11 mouse cellular contexts compared by ENCODE assay signal in genomic region chr17:84498639-84499038, GRCm38 (mm10). TPM values are rescaled to one million over a fixed set of nuclear protein-coding genes. Genes with fewer than 3 reads are reported as not detected.
DNase-seq lines count a peak whose midpoint lies in the region; ATAC-seq and TF ChIP-seq lines count a peak whose summit lies in the region.
"Had no signal": no experiment of that assay in that cellular context is flagged by ENCODE, and none has a peak within 500 bp of the region (broad histone marks: within the 10 kb centered on the region; RNA-seq: fewer than 3 reads in every experiment).

No protein-coding gene starts in this region.

- H3K36me3 ChIP-seq in forebrain, embryonic 14.5 days (ENCODE audit: control insufficient read depth, insufficient read depth, low read length) = no peaks in the 10 kb centered on the region
- H3K36me3 ChIP-seq in forebrain, embryonic 12.5 days (replicated peaks) = no peaks in the 10 kb centered on the region
- H3K36me3 ChIP-seq in midbrain, postnatal 0 days (ENCODE audit: insufficient read depth, low read length) = no peaks in the 10 kb centered on the region
- H3K36me3 ChIP-seq in midbrain, embryonic 13.5 days = no peaks in the 10 kb centered on the region
- no peaks in the 10 kb centered on the region for H3K36me3 ChIP-seq in stomach, embryonic 14.5 days (ENCODE audit: control insufficient read depth, insufficient read depth, low read length)
- H3K36me3 ChIP-seq: limb, embryonic 15.5 days had no signal

- no peak overlapping the region for H3K27ac ChIP-seq in forebrain, embryonic 14.5 days (ENCODE audit: low read depth, low read length)
- H3K27ac ChIP-seq in forebrain, embryonic 12.5 days = no peak overlapping the region
- no peak overlapping the region for H3K27ac ChIP-seq in midbrain, postnatal 0 days (ENCODE audit: low read depth, low read length)
- no peak overlapping the region for H3K27ac ChIP-seq in midbrain, embryonic 13.5 days
- peak overlapping the region; percentile 68; the same call in 1 of the 2 replicates for H3K27ac ChIP-seq in stomach, embryonic 14.5 days (ENCODE audit: low read length)
- H3K27ac ChIP-seq: limb, embryonic 15.5 days had no signal

- 27% methylated on average over 5 of the region's 5 CpGs for WGBS in forebrain, embryonic 14.5 days
- WGBS in forebrain, embryonic 12.5 days = 37% methylated on average over 5 of the region's 5 CpGs
- 33% methylated on average over 5 of the region's 5 CpGs for WGBS in midbrain, postnatal 0 days
- WGBS in midbrain, embryonic 13.5 days = 31% methylated on average over 5 of the region's 5 CpGs
- 35% methylated on average over 5 of the region's 5 CpGs for WGBS in stomach, embryonic 14.5 days

- peak; percentile 48 for DNase-seq in forebrain, embryonic 14.5 days (ENCODE audit: low spot score)
- DNase-seq in midbrain, postnatal 0 days (ENCODE audit: low spot score) = peak; percentile 75
- DNase-seq in heart, postnatal 36 days = peak; percentile 37 to 40
- DNase-seq in layer of hippocampus, adult 18-20 months (ENCODE audit: low spot score in 2 of 2) = no peak
- no peak for DNase-seq in right cerebral cortex, postnatal 14 days
- DNase-seq: thymus, postnatal 4 days had no signal

- H3K9ac ChIP-seq in forebrain, embryonic 14.5 days (ENCODE audit: low read length) = no peak overlapping the region
- H3K9ac ChIP-seq in forebrain, embryonic 12.5 days = no peak overlapping the region
- H3K9ac ChIP-seq in midbrain, postnatal 0 days (replicated peaks; ENCODE audit: low read length, poor library complexity, severe bottlenecking) = no peak overlapping the region
- no peak overlapping the region for H3K9ac ChIP-seq in midbrain, embryonic 13.5 days (replicated peaks)
- no peak overlapping the region for H3K9ac ChIP-seq in stomach, embryonic 14.5 days (replicated peaks; ENCODE audit: low read depth, low read length)
- H3K9ac ChIP-seq: limb, embryonic 15.5 days had no signal

- ATAC-seq in forebrain, embryonic 14.5 days = no peak
- ATAC-seq in forebrain, embryonic 12.5 days (ENCODE audit: low FRiP score) = no peak
- no peak for ATAC-seq in midbrain, postnatal 0 days (ENCODE audit: low FRiP score)
- ATAC-seq in midbrain, embryonic 13.5 days = no peak
- peak; percentile 37; the same call in 1 of the 2 replicates for ATAC-seq in stomach, embryonic 14.5 days (ENCODE audit: insufficient number of reproducible peaks, insufficient read depth, low FRiP score, low read depth)

- TF ChIP-seq CTCF in midbrain, postnatal 0 days (IDR thresholded peaks at IDR 0.05) = no peak

- no peak overlapping the region for H3K4me2 ChIP-seq in forebrain, embryonic 14.5 days (ENCODE audit: low read length)
- H3K4me2 ChIP-seq in forebrain, embryonic 12.5 days = no peak overlapping the region
- H3K4me2 ChIP-seq in midbrain, postnatal 0 days (ENCODE audit: low read depth, low read length, poor library complexity, severe bottlenecking) = no peak overlapping the region
- no peak overlapping the region for H3K4me2 ChIP-seq in midbrain, embryonic 13.5 days (replicated peaks)
- H3K4me2 ChIP-seq in stomach, embryonic 14.5 days (replicated peaks; ENCODE audit: low read depth, low read length) = no peak overlapping the region
- H3K4me2 ChIP-seq: limb, embryonic 15.5 days had no signal

- H3K27me3 ChIP-seq in forebrain, embryonic 14.5 days (replicated peaks; ENCODE audit: control insufficient read depth, insufficient read depth, low read length) = no peaks in the 10 kb centered on the region
- H3K27me3 ChIP-seq in forebrain, embryonic 12.5 days = no peaks in the 10 kb centered on the region
- no peaks in the 10 kb centered on the region for H3K27me3 ChIP-seq in midbrain, postnatal 0 days (ENCODE audit: insufficient read depth, low read length)
- H3K27me3 ChIP-seq in midbrain, embryonic 13.5 days = no peaks in the 10 kb centered on the region
- H3K27me3 ChIP-seq in stomach, embryonic 14.5 days (ENCODE audit: control insufficient read depth, insufficient read depth, low read length) = no peaks in the 10 kb centered on the region
- H3K27me3 ChIP-seq: CH12.LX; limb, embryonic 15.5 days had no signal

- no peaks in the 10 kb centered on the region for H3K9me3 ChIP-seq in forebrain, embryonic 14.5 days (replicated peaks; ENCODE audit: control insufficient read depth, low read length)
- H3K9me3 ChIP-seq in forebrain, embryonic 12.5 days = no peaks in the 10 kb centered on the region
- no peaks in the 10 kb centered on the region for H3K9me3 ChIP-seq in midbrain, postnatal 0 days (ENCODE audit: low read length)
- H3K9me3 ChIP-seq in midbrain, embryonic 13.5 days = no peaks in the 10 kb centered on the region
- H3K9me3 ChIP-seq in stomach, embryonic 14.5 days (ENCODE audit: control insufficient read depth, low read depth, low read length) = no peaks in the 10 kb centered on the region
- H3K9me3 ChIP-seq: limb, embryonic 15.5 days had no signal

- intact Hi-C loops in heart, postnatal 36 days (cut with DNase I) = no loop called here

- 0 out of 2 replicates have a peak, but pooled peaks cover 2% of the 10 kb centered on the region for H3K4me1 ChIP-seq in forebrain, embryonic 14.5 days (ENCODE audit: control insufficient read depth, insufficient read depth, low read length)
- H3K4me1 ChIP-seq in forebrain, embryonic 12.5 days = no peaks in the 10 kb centered on the region
- H3K4me1 ChIP-seq in midbrain, postnatal 0 days (ENCODE audit: insufficient read depth, low read length) = no peaks in the 10 kb centered on the region
- no peaks in the 10 kb centered on the region for H3K4me1 ChIP-seq in midbrain, embryonic 13.5 days (replicated peaks)
- H3K4me1 ChIP-seq in stomach, embryonic 14.5 days (ENCODE audit: control insufficient read depth, insufficient read depth, low read length) = no peaks in the 10 kb centered on the region
- H3K4me1 ChIP-seq: limb, embryonic 15.5 days had no signal

- no peak overlapping the region for H3K4me3 ChIP-seq in forebrain, embryonic 14.5 days (ENCODE audit: low read depth, low read length)
- no peak overlapping the region for H3K4me3 ChIP-seq in forebrain, embryonic 12.5 days (replicated peaks)
- H3K4me3 ChIP-seq in midbrain, postnatal 0 days (ENCODE audit: low read depth, low read length) = no peak overlapping the region
- no peak overlapping the region for H3K4me3 ChIP-seq in midbrain, embryonic 13.5 days (replicated peaks)
- no peak overlapping the region for H3K4me3 ChIP-seq in stomach, embryonic 14.5 days (ENCODE audit: low read depth, low read length)
- H3K4me3 ChIP-seq: limb, embryonic 15.5 days had no signal

RNA-seq across cellular contexts. Expression of gene Plekhh2, which starts 13.1 kb away (rescaled TPM):
- 0.88 and 1.3 TPM in 2 replicates for polyA plus RNA-seq in forebrain, embryonic 14.5 days (2014; fragmentation: Nextera tagmentation; extraction: Ambion mirVana)
- polyA plus RNA-seq in forebrain, embryonic 12.5 days (2016; fragmentation: Nextera tagmentation; extraction: Ambion mirVana) = 2.1 and 2.6 TPM in 2 replicates
- 3.1 and 4.3 TPM in 2 replicates for total RNA-seq in midbrain, postnatal 0 days (2014; rRNA removed)
- 1.2 and 1.6 TPM in 2 replicates for polyA plus RNA-seq in midbrain, postnatal 0 days (2015; fragmentation: Nextera tagmentation; extraction: Ambion mirVana)
- 1.6 and 1.7 TPM in 2 replicates for polyA plus RNA-seq in midbrain, embryonic 13.5 days (2015; fragmentation: Nextera tagmentation; extraction: Ambion mirVana)
- total RNA-seq in heart, postnatal 36 days (2021) = 1 to 10 TPM; 2.9 TPM
- polyA plus RNA-seq in stomach, embryonic 14.5 days (2014; fragmentation: Nextera tagmentation; extraction: Ambion mirVana) = 16.2 and 18.1 TPM in 2 replicates
- total RNA-seq in layer of hippocampus, adult 18-20 months (2021) = 1 to 10 TPM; 5.0 to 5.9 TPM

RNA-seq across cellular contexts. Expression of gene Thada, which starts 32.6 kb away (rescaled TPM):
- polyA plus RNA-seq in forebrain, embryonic 14.5 days (2014; fragmentation: Nextera tagmentation; extraction: Ambion mirVana) = 4.0 and 7.0 TPM in 2 replicates
- polyA plus RNA-seq in forebrain, embryonic 12.5 days (2016; fragmentation: Nextera tagmentation; extraction: Ambion mirVana) = 11.3 and 11.8 TPM in 2 replicates
- 12.2 and 24.1 TPM in 2 replicates for total RNA-seq in midbrain, postnatal 0 days (2014; rRNA removed)
- 2.8 and 4.3 TPM in 2 replicates for polyA plus RNA-seq in midbrain, postnatal 0 days (2015; fragmentation: Nextera tagmentation; extraction: Ambion mirVana)
- polyA plus RNA-seq in midbrain, embryonic 13.5 days (2015; fragmentation: Nextera tagmentation; extraction: Ambion mirVana) = 6.8 and 7.6 TPM in 2 replicates
- 1 to 10 TPM; 7.3 to 9.1 TPM for total RNA-seq in heart, postnatal 36 days (2021)
- 14.6 and 15.9 TPM in 2 replicates for polyA plus RNA-seq in stomach, embryonic 14.5 days (2014; fragmentation: Nextera tagmentation; extraction: Ambion mirVana)
- 10 to 100 TPM; 12.9 to 15.2 TPM for total RNA-seq in layer of hippocampus, adult 18-20 months (2021)

Comparison
In these comparisons a context has a peak if more than half of its experiments do, and no peak if none do; other contexts are left out.
1. DNase-seq: peak in forebrain, embryonic 14.5 days (single experiment), midbrain, postnatal 0 days (single experiment) and heart, postnatal 36 days (2 of 2); none in layer of hippocampus, adult 18-20 months (0 of 2) and right cerebral cortex, postnatal 14 days (single experiment).